Mouse (Mus musculus) left cerebral cortex, adult 2 months (tissue): ENCODE measurements at regions not wholly inside any gene's neighbourhood (a gene's known extent, or its start where the extent isn't known, plus 50 kb on each side); places are given as distances from the start of the nearest gene placed in this dataset.

Experiments
- DNase-seq, 2 experiments: peaks; one replicate each; pipeline ENCODE4 v3.0.0; 2021 to 2022; ENCODE audit warnings: low spot score in 2 of 2, mixed read lengths in 1 of 2; ENCODE audit errors: extremely low spot score in 1 of 2
- H3K27ac ChIP-seq: fragments of 200-600 bp; 2 replicates; pipeline ENCODE4 v1.8.1; 2022
- H3K4me3 ChIP-seq: fragments of 200-600 bp; 2 replicates; pipeline ENCODE4 v1.8.1; 2022
- CTCF ChIP-seq: fragments of 200-600 bp; IDR thresholded peaks from 2 replicates; pipeline ENCODE4 v1.8.1; 2022; ENCODE audit warnings: antibody characterized with exemption, mild to moderate bottlenecking, moderate library complexity
- intact Hi-C: fragments of 180-260 bp; cut with DNase I; formaldehyde crosslinking; loops from one replicate; pipeline ENCODE4 v1.15.1; 2025

- no peak for TF ChIP-seq CTCF
- Histone ChIP-seq H3K27ac (no peak overlapping the region), H3K4me3 (no peak overlapping the region)
- no peak for DNase-seq
- intact Hi-C loops = no loop called here
Observed at GRCm38 (mm10) chrX:112984668-112985067, 200.6 kb downstream of the Chm start.

- Histone ChIP-seq H3K27ac (no peak overlapping the region), H3K4me3 (no peak overlapping the region)
- no peak for DNase-seq
- no peak for TF ChIP-seq CTCF
- intact Hi-C loops = no loop called here
Observed at GRCm38 (mm10) chrX:112984073-112984472, 201.2 kb downstream of the Chm start.

GRCm38 (mm10) chrX:112978583-112978982 lies 206.7 kb downstream of the Chm start:
- DNase-seq = no peak
- H3K4me3 ChIP-seq = no peak overlapping the region
- peak; percentile 50 for TF ChIP-seq CTCF
- H3K27ac ChIP-seq = no peak overlapping the region
- intact Hi-C loops = no loop called here

GRCm38 (mm10) chrX:112964093-112964492 lies 221.2 kb downstream of the Chm start:
- no peak for DNase-seq
- intact Hi-C loops = no loop called here
- H3K4me3 ChIP-seq = no peak overlapping the region
- TF ChIP-seq CTCF = no peak
- no peak overlapping the region for H3K27ac ChIP-seq

- Histone ChIP-seq H3K4me3 (no peak overlapping the region), H3K27ac (no peak overlapping the region)
- intact Hi-C loops = loop anchor here (5.0 kb wide), 3 partner anchors 1093 to 1608 kb away; no protein-coding TSS in a partner anchor
- peak in 1 of 2 experiments; percentile 13 for DNase-seq
- TF ChIP-seq CTCF = peak; percentile 62
Observed at GRCm38 (mm10) chrX:112949792-112950191, 235.5 kb downstream of the Chm start.

- H3K27ac ChIP-seq = no peak overlapping the region
- intact Hi-C loops = no loop called here
- no peak overlapping the region for H3K4me3 ChIP-seq
- TF ChIP-seq CTCF = no peak
- no peak for DNase-seq
Observed at GRCm38 (mm10) chrX:112947521-112947920, 237.8 kb downstream of the Chm start.

GRCm38 (mm10) chrX:112925542-112926182 lies 227.2 kb upstream of the Pof1b start:
- intact Hi-C loops = no loop called here
- H3K27ac ChIP-seq = no peak overlapping the region
- no peak for DNase-seq
- H3K4me3 ChIP-seq = no peak overlapping the region
- no peak for TF ChIP-seq CTCF

GRCm38 (mm10) chrX:112903631-112904410 lies 205.4 kb upstream of the Pof1b start:
- peak; percentile 68 for TF ChIP-seq CTCF
- DNase-seq = no peak
- Histone ChIP-seq H3K27ac (no peak overlapping the region), H3K4me3 (no peak overlapping the region)
- intact Hi-C loops = loop anchor here (2.0 to 5.0 kb wide), 3 partner anchors 379 to 537 kb away; no protein-coding TSS in a partner anchor

- TF ChIP-seq CTCF = no peak
- intact Hi-C loops = no loop called here
- no peak overlapping the region for H3K27ac ChIP-seq
- H3K4me3 ChIP-seq = no peak overlapping the region
- DNase-seq = no peak
Observed at GRCm38 (mm10) chrX:112886539-112886938, 188.1 kb upstream of the Pof1b start.
